Mouse (Mus musculus) limb, embryonic 10.5 days (tissue): ENCODE results near the gene Fbxo6. TPM values are rescaled to one million over a fixed set of nuclear protein-coding genes. Genes with fewer than 3 reads are reported as not detected.

ENCODE experiments used
- DNase-seq: peaks from one replicate; pipeline ENCODE4 v3.0.0-alpha.2; 2017; ENCODE audit warnings: low spot score
- H3K27ac ChIP-seq: fragments of 300-500 bp; sonication (generic); 2 replicates; pipeline ENCODE4 v1.5.1; 2016; ENCODE audit warnings: mild to moderate bottlenecking
- H3K27me3 ChIP-seq: fragments of 300-500 bp; sonication (generic); 2 replicates; pipeline ENCODE4 v1.6.1; 2016; ENCODE audit warnings: low read depth, mild to moderate bottlenecking; ENCODE audit not compliant: poor library complexity, severe bottlenecking
- H3K36me3 ChIP-seq: fragments of 300-500 bp; sonication (generic); 2 replicates; pipeline ENCODE4 v1.6.1; 2016; ENCODE audit warnings: mild to moderate bottlenecking, moderate library complexity
- H3K4me1 ChIP-seq: fragments of 300-500 bp; sonication (generic); 2 replicates; pipeline ENCODE4 v1.6.1; 2016
- H3K4me3 ChIP-seq: fragments of 300-500 bp; sonication (generic); 2 replicates; pipeline ENCODE4 v1.5.1; 2016; ENCODE audit warnings: mild to moderate bottlenecking, moderate library complexity
- H3K9me3 ChIP-seq: fragments of 300-500 bp; sonication (generic); replicated peaks from 2 replicates; pipeline ENCODE4 v1.6.1; 2016; ENCODE audit warnings: mild to moderate bottlenecking
- WGBS: fragments of 180-500 bp; shearing (Covaris S2); methylation state at CpG from one replicate; pipeline ENCODE4 v1.1.7; 2016; 5-methylcytosine and 5-hydroxymethylcytosine counted together
- polyA plus RNA-seq: library from polyadenylated mRNA; unstranded; fragments of >200 nt; fragmentation: Nextera tagmentation; extraction: Ambion mirVana; gene quantifications from 2 replicates; pipeline ENCODE4 v1.2.1, GENCODE M21; 2016

Gene Fbxo6
- polyA plus RNA-seq, 1 experiment from 2014 or later: 11.1 TPM

DNA sequence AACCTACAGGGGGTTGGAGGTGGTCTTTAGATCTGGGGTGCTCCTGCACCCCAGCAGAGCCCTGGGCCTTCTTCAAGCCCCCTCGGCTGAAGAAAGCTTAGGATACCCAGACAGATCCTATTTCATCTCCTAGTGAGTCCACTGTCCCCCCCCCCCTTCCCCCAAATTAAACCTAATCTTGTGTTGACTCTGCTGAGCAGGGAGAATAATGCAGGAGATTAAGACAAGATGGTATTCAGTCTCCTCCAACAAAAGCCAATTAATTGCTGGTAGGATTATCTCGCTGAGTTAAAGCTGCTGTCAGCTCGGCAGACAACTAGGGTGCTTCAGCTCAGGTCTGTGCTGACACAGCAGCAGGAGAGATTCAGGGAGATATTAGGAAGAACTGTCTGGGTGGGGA lies 19.3 kb upstream of the Fbxo6 start:
- Histone ChIP-seq H3K27me3 (peaks cover 97% of the 10 kb centered on the region), H3K4me3 (no peak overlapping the region), H3K27ac (no peak overlapping the region), H3K4me1 (peaks cover 22% of the 10 kb centered on the region), H3K9me3 (no peaks in the 10 kb centered on the region), H3K36me3 (no peaks in the 10 kb centered on the region)
- WGBS: 52% methylated on average over 3 of the region's 3 CpGs
- no peak for DNase-seq

DNA sequence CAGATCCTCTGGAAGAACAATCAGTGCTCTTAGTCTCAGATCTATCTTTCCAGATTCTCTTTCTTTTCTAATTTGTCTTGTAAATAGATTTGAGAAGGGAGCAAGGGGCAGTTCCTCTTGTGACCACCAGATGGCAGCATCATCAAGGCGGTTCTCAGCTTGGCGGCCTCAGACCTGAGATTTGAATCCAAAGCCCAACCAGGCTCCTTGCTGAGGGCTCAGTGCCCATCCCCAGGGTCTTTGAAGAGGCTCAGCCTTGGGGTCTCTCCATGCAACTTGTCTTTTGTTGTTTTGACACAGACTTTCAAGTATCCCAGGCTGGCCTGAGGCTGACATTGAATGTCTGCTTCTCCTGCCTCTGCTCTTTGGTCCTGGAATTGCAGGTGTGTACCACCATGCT lies 18.9 kb upstream of the Fbxo6 start:
- WGBS: 4% methylated on average over 2 of the region's 2 CpGs
- no peaks in the 10 kb centered on the region for H3K36me3 ChIP-seq
- H3K4me1 ChIP-seq: peaks cover 24% of the 10 kb centered on the region
- no peak overlapping the region for H3K27ac ChIP-seq
- H3K4me3 ChIP-seq: no peak overlapping the region
- peaks cover 97% of the 10 kb centered on the region for H3K27me3 ChIP-seq
- DNase-seq: peak; percentile 77
- H3K9me3 ChIP-seq: no peaks in the 10 kb centered on the region

- Histone ChIP-seq H3K36me3 (no peaks in the 10 kb centered on the region), H3K27me3 (peaks cover 97% of the 10 kb centered on the region), H3K4me3 (peak overlapping the region; percentile 19; the same call in 1 of the 2 replicates), H3K9me3 (no peaks in the 10 kb centered on the region), H3K4me1 (peaks cover 31% of the 10 kb centered on the region), H3K27ac (no peak overlapping the region)
- DNase-seq: no peak
- WGBS: 26% methylated on average over 15 of the region's 15 CpGs
These were observed 17.6 kb upstream of the Fbxo6 start for GRCm38 (mm10) chr4:148169586-148169985.

DNA sequence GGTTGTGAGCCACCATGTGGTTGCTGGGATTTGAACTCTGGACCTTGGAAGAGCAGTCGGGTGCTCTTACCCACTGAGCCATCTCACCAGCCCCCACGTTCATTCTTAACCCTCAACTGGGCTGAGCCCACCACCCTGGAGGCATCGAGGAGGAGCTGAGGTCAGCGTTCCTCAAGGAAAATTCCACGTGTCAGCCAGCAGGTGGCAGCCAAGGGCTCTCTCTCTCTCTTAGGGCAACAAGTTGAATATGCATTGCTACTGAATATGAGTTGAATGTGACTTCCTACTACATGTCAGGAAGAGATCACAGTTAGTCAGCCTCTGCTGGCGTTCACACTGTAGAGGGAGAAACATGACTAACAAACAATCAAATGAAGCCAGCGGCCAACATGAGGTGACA lies 16.3 kb upstream of the Fbxo6 start:
- Histone ChIP-seq H3K27me3 (peaks cover 97% of the 10 kb centered on the region), H3K4me1 (peaks cover 37% of the 10 kb centered on the region), H3K9me3 (no peaks in the 10 kb centered on the region), H3K27ac (no peak overlapping the region), H3K4me3 (no peak overlapping the region), H3K36me3 (no peaks in the 10 kb centered on the region)
- 31% methylated on average over 7 of the region's 7 CpGs for WGBS
- DNase-seq: peak; percentile 75

- Histone ChIP-seq H3K4me1 (peaks cover 37% of the 10 kb centered on the region), H3K4me3 (peak overlapping the region; percentile 28), H3K27me3 (peaks cover 97% of the 10 kb centered on the region), H3K36me3 (no peaks in the 10 kb centered on the region), H3K27ac (no peak overlapping the region), H3K9me3 (no peaks in the 10 kb centered on the region)
- 20% methylated on average over 4 of the region's 4 CpGs for WGBS
- DNase-seq: peak; percentile 77
These were observed 15.0 kb upstream of the Fbxo6 start for GRCm38 (mm10) chr4:148166986-148167385.

- peak; percentile 53 for DNase-seq
- Histone ChIP-seq H3K36me3 (no peaks in the 10 kb centered on the region), H3K27ac (no peak overlapping the region), H3K4me3 (peak overlapping the region; percentile 28), H3K27me3 (peaks cover 97% of the 10 kb centered on the region), H3K9me3 (no peaks in the 10 kb centered on the region), H3K4me1 (peaks cover 38% of the 10 kb centered on the region)
- WGBS: 10% methylated on average over 10 of the region's 10 CpGs
These were observed 14.5 kb upstream of the Fbxo6 start for GRCm38 (mm10) chr4:148166431-148166830.

GRCm38 (mm10) chr4:148165551-148165950 lies 13.6 kb upstream of the Fbxo6 start:
- Histone ChIP-seq H3K4me3 (no peak overlapping the region), H3K27me3 (peaks cover 97% of the 10 kb centered on the region), H3K4me1 (peaks cover 47% of the 10 kb centered on the region), H3K27ac (no peak overlapping the region), H3K36me3 (no peaks in the 10 kb centered on the region), H3K9me3 (no peaks in the 10 kb centered on the region)
- no peak for DNase-seq
- 8% methylated on average over 17 of the region's 17 CpGs for WGBS

DNA sequence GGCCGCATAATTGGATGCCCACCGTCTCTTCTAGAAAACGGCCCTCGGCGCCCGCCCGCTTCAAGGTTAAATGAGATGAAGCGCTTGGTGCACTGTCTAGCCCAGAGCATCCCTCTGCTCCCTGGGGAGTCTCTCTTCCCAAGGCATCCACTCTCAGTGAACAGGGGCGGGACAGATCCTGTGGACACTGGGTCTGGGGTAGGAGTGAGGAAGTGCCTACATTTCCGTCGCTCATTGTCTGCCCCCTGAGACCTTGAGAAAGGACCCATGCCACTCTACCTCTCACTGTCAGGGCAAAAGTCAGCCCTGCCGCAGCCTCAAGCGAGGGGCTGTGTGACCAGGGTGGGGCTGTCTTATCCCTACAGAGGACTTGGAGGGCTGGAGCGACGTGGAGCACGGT lies 12.5 kb upstream of the Fbxo6 start:
- no peaks in the 10 kb centered on the region for H3K9me3 ChIP-seq
- peaks cover 97% of the 10 kb centered on the region for H3K27me3 ChIP-seq
- no peak overlapping the region for H3K27ac ChIP-seq
- H3K36me3 ChIP-seq: no peaks in the 10 kb centered on the region
- WGBS: 3% methylated on average over 16 of the region's 16 CpGs
- peaks cover 55% of the 10 kb centered on the region for H3K4me1 ChIP-seq
- DNase-seq: no peak
- H3K4me3 ChIP-seq: peak overlapping the region; percentile 47

- peak overlapping the region; percentile 47 for H3K4me3 ChIP-seq
- no peaks in the 10 kb centered on the region for H3K9me3 ChIP-seq
- H3K27me3 ChIP-seq: peaks cover 98% of the 10 kb centered on the region
- H3K4me1 ChIP-seq: peaks cover 59% of the 10 kb centered on the region
- 0 out of 2 replicates have a peak overlapping the region, but pooled peaks have one; percentile 16 for H3K27ac ChIP-seq
- no peaks in the 10 kb centered on the region for H3K36me3 ChIP-seq
- under 1% methylated on average over 29 of the region's 29 CpGs for WGBS
- DNase-seq: peak; percentile 79
These were observed 12.1 kb upstream of the Fbxo6 start for GRCm38 (mm10) chr4:148164002-148164439.

GRCm38 (mm10) chr4:148160436-148161390 lies 8.8 kb upstream of the Fbxo6 start, which contains the start of the genes Fbxo44 and Fbxo2:
TSS of gene Fbxo44 (minus strand) at chr4:148160482.
TSS of gene Fbxo2 (plus strand) at chr4:148160621.
- peak within 1 kb of the TSS; percentile 82 for H3K27ac ChIP-seq
- peak within 1 kb of the TSS; percentile 66 for H3K4me3 ChIP-seq
- peaks cover 8% of the 10 kb centered on the region for H3K36me3 ChIP-seq
- WGBS: under 1% methylated on average over 43 of the region's 43 CpGs
- DNase-seq: peak; percentile 66
- peaks cover 89% of the 10 kb centered on the region for H3K27me3 ChIP-seq
- H3K4me1 ChIP-seq: peaks cover 55% of the 10 kb centered on the region
- no peaks in the 10 kb centered on the region for H3K9me3 ChIP-seq

DNA sequence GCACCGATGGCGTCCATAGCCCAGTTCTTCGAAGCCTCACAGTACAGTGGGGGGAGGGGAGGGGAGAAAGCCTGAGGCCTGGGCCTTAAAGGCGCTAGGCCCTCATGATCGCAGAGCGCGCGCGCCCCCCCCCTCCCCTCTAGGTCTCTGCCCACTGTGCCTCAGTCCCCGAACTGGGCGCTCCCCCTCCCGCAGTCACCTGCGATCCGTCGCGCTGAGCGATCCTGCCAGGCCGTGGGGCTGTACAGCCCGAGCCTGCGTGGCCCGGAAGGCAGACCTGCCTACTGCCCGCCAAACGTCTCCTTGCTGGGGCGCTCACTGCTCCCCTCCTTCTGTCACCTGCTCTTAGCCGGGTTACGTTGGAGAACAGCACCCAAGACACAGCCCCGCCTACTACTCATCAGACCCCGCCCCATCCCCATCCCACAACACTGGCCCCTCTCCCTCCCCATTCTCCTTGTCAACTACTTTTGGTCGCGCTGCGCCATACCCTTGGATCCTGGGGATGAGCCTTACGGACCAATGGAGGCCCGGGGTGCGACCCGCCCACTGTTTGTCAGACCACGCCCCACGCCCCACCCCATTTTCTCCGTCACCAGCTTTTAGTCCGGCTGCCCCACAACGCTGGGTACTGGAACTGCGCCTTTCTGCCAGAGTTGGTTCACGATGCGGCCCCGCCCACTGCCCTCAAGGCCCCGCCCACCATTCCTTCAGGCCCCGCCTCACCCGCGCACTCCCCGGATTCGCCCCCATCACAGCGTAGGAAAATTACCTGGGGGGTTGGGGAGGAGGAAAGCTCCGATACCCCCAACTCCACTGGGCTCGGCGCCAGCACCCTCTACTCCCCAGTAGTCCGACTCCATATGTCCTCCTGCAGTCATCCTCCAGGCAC lies 7.8 kb upstream of the Fbxo6 start:
- DNase-seq: peak; percentile 94
- Histone ChIP-seq H3K27ac (peak overlapping the region; percentile 82), H3K27me3 (peaks cover 80% of the 10 kb centered on the region), H3K4me3 (peak overlapping the region; percentile 66), H3K4me1 (peaks cover 49% of the 10 kb centered on the region), H3K9me3 (no peaks in the 10 kb centered on the region), H3K36me3 (peaks cover 9% of the 10 kb centered on the region)
- under 1% methylated on average over 54 of the region's 55 CpGs for whole genome bisulfite sequencing

GRCm38 (mm10) chr4:148158436-148159348 lies 6.8 kb upstream of the Fbxo6 start:
- peak; percentile 47 for DNase-seq
- H3K27me3 ChIP-seq: peaks cover 69% of the 10 kb centered on the region
- H3K9me3 ChIP-seq: no peaks in the 10 kb centered on the region
- H3K4me3 ChIP-seq: peak overlapping the region; percentile 66
- peak overlapping the region; percentile 82 for H3K27ac ChIP-seq
- H3K36me3 ChIP-seq: peaks cover 9% of the 10 kb centered on the region
- peaks cover 38% of the 10 kb centered on the region for H3K4me1 ChIP-seq
- 32% methylated on average over 27 of the region's 27 CpGs for WGBS
